Mouse (Mus musculus): ENCODE measurements around the gene Macrod2.

Macrod2 gene

DNA sequence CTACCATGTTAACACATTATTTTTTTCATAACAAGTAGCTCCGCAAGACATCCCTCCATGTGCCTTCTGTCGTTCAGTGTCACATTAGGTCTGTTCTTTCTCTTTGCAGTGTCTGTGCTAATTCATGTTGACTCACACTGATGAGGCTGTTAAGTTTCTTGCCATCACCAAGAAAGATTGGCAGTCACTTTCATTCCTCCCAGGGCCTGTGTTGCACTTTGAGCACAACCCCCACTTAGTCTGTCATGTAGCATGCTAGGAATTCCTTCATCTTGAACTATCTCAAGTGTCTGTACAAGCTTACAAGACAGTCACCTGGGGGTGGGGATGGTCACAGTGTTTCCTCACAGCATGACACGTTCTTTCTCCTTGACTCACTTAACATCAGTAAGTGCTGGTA, 696.2 kb downstream of the Macrod2 start:
- no peak for DNase-seq

DNA sequence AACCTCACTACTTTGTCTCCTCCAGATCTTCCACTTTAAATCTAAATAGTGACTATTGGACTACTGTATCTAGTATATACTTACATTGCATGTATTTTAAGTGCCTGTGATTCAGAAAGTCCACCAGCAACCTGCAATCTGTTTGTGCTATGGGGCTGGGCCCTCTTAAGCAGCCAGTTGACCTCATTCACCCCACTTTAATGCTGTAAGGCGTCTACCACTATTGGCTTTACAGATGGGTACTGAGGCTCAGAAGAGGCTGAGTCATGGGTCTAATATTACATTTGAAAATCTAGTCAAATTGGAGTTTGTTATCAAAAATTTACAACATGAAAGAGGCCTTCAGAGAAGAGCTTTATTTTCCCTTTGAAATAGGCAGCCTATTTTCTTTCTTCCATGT, 722.5 kb downstream of the Macrod2 start:
- no peak for DNase-seq

DNA sequence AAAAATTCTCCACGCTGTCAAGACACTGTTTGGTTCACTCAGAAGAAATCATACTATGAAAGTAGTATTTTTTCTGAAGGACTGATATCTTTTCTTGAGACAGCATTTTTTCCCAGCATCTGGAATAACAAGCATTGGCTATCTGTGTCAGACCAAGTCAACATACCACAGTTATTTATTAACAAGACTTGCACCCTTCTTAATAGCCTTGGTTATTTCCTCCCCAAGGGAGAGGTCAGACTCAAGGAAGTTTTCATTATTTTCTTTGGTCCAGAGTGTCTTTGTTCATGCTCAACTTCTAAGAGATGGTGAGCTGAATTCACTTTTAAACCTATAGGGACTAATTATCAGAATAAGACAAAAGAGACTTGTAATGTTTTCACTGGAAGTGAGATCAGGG, 728.8 kb downstream of the Macrod2 start:
- DNase-seq, result peak in 1 of 2 experiments; percentile 1

DNA sequence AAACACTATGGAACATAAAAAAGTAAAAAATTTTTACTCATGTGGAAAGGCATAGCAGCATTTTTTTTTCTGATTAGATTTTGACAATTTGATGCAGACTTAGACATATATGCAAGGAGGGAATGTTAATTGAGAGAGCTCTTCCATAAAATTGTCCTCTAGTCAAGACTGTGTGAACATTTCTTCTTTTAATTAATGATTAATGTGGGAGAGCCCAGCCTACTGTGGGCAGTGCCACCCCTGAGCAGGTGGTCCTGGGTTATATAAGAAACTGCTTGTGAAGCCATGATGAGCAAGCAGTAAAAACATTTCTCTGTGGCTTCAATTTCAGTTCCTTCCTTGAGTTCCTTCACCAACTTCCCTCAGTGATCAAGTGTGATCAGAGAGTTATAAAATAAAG, 730.5 kb downstream of the Macrod2 start:
- DNase-seq, result no peak

DNA sequence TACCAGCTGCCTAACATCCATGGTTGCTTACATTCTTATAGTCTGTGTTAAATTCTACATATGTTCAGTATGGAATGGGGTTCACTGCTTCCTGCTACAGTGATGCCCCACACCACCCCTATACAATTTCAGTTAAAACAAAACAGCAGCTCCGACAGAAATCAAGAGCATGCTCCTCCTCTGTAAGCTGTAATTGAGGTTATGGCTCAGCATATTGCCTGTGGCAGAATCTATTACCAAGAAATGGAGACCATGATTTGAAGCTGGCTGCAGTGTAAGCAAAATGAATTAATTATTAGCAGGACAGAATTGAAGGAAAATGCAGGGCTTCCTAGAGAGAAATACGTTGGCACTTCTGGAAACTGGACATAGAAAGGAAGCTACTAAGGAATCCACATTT, 747.2 kb downstream of the Macrod2 start:
- no peak for DNase-seq

DNA sequence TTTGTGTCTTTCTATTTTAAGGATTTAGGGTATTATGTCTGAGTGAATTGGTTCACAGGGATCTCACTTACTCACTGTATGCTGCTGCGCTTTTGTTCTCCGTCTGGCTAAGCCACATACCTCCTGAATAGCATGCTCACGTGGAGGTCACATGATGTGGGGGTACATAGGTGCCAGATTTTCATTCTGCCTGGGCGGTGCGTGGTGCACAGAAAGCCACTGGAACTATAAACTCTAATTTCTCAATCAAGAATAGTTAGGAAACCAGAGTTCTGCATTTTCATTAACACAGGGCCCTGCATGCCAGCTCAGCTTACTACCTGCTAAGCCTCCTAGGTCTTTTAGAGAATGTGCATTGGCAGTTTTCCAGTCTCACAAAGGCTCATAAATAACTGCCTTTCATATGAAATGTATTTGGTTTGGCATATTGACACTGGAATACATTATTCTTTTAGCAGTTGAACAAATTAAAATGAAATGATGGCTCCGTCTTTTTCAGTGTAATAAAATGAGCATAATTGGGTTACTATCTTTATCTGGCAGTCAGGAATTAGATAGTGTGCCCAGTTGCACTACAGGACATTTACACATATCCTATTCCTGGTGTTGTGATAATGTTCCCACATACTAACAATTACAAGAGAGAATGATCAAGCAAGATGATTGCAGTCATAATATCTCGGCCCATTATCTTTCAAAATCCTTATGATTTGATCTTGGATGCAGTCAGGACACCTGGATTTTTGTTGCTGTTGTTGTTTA, 757.1 kb downstream of the Macrod2 start:
- DNase-seq, result no peak

DNA sequence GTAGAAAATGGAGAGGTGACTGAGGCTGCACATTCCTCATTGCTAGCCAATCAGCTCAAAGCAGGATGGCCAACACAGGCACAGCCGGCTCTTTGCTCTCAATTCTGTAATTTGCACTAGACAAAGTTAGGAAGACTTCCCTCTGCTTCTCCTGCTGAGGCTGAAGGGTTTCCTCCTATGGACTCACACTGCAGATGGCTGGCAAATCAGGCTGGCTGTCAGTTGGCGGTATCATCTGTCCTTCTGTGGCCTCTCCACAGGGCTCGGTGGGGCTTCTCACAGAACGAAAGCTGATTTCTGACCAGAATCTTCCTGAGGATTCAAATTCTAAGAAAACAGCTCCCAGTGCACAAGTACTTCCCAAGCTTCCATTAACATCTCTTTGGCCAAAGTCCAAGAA, 760.9 kb downstream of the Macrod2 start:
- DNase-seq, result no peak

DNA sequence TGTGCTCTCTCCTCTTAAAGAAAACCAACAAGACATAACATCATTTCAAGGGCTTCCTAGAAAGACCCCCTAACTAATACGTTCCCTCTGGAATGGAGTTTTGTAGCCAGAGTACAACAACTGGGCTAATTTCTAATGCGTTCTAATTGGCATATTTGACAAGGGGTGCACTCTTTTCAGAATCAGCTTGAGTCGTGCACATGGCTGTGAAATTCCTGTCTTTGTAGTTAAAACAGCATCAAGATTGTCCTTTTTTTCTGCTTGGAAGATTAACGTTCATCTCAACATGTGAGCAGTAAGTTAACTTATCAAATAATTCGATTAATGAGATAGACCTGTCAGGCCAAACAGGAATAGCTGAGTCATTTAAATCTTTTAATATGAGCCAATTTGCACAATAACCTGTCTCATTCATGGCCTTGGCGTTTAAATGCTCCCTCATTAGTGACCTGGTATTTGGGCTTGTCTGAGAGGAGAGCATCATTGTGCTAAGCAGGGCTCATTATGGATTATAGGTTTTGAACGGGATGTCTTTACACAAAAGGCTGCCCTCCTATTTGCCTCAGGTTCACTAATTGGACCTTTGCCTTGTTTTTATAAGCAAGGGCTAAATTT, 762.0 kb downstream of the Macrod2 start:
- DNase-seq, result no peak

DNA sequence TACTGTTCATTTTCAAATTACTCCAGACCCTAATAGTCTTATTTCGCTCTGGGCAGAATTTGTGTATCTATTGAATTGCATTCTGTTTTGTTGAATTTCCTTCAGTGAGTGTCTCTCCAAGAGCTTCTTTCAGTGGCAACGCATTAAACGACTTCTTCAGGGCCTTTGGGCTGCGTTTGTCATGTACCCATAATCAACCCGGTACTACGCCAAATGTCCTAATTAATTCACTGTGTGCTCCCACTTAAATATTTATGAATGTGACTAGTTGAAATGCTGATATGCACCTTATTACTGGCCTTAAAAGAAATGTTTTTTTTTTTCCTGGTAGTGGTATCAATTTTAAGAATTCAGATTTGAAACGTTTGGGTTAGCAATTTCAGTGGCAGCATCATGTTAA, 763.1 kb downstream of the Macrod2 start:
- DNase-seq, result no peak

DNA sequence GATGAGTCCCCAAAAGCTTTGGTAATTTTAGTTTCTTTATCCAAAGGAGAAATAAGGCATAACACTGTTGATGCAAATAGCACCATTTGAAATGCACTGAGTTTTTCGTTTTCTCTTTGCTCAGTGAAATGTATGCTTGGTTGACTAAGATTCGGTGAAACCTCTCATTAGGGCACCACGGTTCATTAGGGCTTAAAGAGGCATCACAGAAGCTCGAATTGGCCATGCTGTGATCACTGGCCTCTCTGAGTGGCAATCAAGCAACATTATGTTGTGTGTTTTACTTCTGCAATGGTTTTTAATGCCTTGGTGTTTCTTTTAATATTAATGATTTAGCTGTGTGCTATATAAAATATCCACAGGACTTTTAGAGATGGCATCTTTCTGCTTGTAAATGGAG, 768.8 kb downstream of the Macrod2 start:
- no peak for DNase-seq

DNA sequence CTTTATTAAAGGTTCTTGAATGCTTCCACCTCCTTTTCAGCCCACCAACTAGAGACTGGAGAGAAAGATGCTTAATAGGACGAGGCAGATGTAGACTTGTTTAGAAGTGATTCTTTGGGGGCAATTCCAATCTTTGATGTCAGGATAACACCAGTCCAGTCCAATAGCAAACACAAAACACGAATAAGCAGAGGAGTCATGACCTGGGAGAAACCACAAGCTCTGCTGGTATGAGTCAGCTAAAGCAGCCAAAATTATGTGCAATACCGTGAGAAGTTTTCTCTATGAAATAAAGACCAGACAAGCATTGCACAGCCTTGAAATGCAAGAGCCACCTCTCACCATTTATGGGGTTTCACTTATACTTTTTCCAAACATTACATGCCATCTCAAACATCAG, 774.5 kb downstream of the Macrod2 start:
- DNase-seq, result no peak

DNA sequence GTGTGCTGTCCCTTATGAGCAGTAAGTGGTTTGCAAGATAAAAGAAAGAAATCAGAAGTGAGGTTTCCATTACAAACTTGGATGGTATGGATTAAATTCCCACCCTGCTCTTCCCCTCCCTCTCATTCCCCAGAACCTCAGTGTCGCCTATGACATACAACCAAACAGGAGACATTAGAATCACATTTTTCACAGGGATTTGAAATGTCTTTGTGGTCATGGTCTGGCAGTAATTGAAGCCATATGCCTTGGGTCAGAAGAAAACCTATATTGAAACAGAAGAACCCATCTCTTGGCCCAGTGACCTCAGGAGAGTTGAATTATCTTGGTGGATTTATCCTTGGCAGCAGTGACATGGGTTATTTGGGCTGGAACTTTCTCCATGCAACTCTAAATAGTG, 778.1 kb downstream of the Macrod2 start:
- no peak for DNase-seq

DNA sequence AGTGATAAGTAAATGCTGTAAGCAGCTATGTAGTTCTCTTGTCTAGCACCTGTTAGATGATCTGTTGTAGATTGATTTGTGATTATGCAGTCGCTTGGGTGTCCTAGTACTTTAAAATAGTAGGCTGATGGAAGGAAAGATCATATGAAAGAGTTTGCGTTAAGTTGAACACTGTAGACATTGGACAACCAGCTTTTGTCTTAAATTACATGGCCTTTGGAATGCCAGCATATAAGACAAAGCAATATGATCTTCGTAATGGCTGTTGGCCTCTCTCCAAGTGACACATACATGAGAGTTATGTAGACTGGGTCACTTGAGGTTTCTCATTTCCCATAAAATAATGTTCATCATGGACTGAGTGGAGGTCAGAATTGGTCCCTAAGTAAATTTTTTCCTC, 778.5 kb downstream of the Macrod2 start:
- no peak for DNase-seq

DNA sequence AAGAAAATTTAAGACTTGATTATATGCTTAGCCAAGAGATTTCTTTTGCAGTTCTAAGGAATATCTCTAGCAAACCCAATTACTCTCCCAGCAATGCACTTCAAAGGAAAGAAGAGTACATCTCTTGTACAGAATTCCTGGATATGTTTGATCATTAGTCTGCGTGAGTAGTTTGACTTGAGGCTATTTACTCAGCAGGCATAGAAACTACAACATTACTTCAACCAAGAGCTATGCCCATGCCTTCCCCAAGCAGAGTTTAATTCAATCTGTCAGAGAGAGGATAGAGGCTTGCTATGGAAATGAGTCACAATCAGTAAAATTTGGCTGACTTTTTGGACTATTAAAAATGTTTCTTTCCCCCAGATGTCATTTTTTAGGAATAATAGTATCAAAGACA, 785.5 kb downstream of the Macrod2 start:
- DNase-seq, result no peak

DNA sequence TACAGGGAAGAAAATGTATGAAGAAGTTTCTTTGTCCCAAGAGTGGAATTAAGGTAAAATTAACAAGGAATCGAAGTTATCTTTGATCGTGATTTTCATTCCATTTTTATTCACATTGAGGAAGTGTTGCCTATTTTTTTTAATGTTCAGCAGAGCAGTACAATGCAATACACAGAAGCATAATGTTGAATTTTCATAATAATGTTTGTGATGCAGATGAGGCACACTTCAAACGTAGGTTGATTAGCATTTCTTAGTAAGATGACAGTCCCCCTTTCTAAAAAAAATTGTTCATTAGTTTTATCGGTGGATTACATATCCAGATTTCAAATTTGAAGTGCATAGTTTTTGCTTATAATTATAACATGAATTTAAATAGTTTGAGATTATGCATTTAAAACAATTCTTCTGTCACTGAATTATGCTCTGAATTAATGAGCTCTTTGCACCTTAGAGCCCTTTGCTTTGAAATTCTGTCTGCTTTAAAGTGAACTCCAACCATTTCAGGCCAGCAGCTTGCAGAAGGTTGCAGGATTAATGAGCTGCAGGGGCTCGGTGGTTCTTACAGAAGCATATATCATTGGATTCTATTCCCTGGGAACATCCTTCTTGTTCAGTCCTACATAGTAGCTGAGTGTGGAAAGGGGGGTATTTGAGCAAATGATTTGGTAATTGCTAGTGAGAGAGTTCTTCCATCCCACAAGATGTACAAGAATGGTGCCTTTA, 787.1 kb downstream of the Macrod2 start:
- DNase-seq, result no peak

DNA sequence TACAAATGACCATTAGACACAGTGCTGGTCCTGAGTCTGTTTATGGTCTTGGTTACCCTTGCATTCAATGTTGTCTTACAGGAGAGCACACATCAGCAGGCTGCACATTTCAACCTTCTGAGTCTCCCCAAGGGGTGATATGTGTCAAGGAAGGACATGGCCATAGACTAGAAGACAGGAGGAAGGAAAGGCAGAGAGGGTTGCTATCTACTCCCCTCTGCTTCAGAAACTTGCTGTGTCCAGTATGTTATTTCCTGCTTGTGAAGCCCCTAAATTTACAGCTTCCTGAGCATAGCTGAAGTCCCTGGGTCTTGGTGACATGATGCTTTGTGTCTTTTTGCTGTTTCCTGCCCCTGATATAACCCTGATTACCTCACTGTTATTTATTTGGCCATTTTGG, 799.4 kb downstream of the Macrod2 start:
- DNase-seq, result peak; percentile 2 to 34

DNA sequence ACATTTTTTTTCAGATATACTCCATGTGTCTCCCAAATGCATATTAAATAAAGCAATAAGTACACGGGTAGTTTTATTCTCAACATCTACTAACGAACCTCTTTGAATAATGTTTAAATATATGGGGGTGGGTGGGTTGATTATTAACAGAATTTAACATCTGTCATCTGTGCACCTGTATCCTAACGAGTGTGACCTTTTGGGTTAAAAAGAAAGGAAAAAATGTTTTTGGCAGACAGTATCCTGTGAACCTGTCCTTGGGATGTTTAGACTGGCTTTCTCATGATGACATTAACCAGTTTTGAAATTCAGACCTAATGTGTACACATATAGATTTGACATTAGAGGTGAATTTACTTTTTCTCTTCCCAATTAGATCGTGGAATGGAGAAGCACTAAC, 805.4 kb downstream of the Macrod2 start:
- DNase-seq, result no peak

DNA sequence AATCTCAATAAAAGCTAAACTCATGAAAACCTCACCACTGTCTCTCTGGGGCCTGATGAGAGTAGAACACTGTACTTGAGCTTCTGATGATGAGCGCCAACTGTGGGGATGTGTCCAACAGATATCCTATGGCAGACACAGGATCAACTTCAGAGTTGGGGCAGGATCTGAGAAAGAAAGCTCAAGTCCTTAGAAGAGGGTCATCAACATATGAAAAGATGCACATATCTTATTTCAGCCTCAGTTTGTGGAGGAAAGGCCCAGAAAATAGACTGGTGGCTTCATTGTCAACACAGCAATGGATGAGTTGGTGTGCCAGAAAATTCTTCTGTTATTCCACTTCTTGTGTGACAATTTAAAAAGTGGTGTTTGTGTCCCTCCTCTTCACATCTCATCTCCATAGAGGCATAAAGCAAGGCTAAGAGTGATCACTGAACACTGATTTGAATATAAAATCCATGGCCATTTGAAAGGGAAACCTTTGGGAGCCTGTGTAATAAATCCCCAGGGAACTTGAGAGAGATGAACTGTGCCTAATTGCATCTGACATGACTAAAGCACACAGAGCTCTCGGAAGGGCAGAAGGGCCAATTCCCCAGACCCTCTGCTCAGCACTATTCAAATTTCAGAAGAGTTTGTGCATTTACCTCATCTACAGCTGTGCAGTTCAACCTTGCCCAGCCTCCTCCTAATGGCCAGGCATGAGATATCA, 806.4 kb downstream of the Macrod2 start:
- no peak for DNase-seq

DNA sequence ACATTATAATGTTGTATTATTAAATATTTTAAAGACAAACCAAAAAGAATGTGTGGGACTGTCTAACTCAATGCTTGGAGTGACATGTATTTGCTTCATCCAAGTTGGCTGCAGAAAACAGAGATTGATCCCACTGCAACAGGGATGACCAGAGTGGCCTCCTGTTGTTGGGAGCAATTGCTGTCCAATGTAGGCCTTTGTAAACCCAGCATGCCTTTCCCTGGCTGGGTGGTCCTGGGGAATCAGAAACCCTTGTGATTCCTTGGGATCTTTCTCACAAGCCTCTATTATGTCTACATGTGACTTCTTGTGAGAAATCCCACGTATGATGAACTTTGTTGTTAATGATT, 806.9 kb downstream of the Macrod2 start:
- DNase-seq, result no peak

DNA sequence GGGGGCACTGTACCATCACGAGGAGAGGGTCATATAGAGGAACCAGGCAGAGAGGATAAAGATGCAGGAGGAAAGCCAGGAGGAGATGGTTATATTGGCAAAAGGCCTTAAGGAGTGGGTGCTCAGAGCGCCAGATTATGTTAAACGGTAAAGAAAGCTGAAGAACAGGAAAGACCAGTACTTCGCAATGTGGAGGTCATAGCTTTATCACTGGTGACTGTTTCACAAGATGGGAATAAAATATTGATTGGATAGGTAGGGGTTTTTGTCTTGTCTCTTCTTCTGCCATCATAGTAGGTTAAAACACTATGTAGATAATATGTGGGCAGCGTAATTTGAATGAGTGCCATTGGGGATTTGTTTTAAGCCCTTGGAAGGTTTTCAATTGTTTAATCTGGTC, 816.2 kb downstream of the Macrod2 start:
- DNase-seq, result no peak

DNA sequence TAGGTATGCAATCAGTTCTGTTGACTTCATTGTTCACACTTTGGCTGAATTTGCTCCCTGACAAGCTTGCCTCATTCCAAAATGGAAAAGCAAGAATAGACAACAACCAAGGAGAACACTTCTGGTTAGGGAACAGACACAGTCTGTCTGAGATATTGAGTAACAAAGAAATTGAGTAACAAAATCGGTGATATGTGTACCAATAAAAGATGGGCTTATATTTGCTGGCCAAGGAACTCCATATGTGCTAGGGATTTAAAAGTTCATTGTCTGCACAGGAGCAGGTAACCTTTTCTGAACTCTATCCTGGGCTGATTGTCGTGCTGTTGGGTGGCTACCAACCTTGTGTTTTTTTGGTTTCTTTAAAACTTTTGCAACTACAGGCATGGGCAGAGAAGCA, 817.2 kb downstream of the Macrod2 start:
- no peak for DNase-seq

DNA sequence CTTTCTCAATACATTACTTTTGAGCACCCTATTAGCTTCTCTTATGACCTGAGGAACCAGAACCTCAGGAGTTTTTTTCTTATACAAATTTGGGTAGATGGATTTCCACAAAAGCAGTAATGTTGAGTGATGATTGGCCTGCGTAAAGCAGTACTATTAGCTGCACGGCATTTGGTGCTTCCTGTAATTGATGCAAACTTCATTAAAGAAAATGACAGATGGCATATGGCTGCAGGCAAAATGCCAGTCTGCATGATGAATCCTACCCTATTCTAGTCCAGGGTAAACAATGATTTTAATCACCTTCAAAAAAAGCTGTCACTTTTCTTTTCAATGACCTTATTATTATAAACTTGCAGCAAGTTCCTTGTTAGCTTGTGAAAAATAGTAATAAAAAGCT, 822.4 kb downstream of the Macrod2 start:
- peak in 1 of 2 experiments; percentile 2 for DNase-seq

DNA sequence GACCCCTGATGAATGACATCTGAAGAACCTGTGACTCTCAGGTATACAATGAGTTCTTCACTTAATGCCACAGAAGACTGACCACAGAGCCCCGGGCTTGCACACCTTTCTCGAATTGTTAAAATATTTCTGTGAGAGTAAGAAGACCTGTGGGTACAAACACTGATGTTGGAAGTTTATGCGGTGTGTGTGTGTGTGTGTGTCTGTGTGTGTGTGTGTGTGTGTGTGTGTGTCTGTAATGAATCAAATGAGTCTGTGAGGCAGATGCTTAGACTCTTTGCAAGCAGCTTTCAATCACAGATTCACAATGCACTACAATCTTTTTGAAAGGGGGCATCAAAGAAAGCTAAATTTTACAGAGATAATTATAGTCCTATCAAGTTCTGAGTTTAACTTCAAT, 822.8 kb downstream of the Macrod2 start:
- no peak for DNase-seq

DNA sequence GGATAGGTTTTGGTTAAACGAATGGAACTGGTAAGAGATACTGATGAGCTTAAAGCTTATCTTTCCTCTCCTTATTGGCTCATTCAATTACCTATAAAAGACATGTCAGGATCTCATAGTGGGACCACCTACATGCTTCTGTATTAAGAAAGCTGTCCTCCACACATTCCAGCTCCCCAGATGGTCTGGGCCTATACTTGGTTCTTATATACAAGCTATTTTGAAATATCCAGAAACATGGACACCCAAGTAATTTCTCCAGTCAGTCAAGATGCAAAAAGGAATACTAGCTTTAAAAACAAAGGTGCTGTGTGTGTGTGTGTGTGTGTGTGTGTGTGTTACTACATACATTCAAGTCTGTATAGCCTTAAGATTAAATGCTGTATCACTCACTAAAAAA, 833.7 kb downstream of the Macrod2 start:
- no peak for DNase-seq
